Mouse (Mus musculus) left cerebral cortex, adult 11 months (tissue): Measurements from ENCODE around the gene Syt11.
"Not testable (repeated sequence)": the region's sequence is repeated elsewhere in the genome, so short reads cannot be mapped to it uniquely, and the experiment has no call there.

Source experiments
- DNase-seq: peaks from one replicate; pipeline ENCODE4 v3.0.0; 2022; ENCODE audit warnings: low spot score

Syt11 gene

DNA sequence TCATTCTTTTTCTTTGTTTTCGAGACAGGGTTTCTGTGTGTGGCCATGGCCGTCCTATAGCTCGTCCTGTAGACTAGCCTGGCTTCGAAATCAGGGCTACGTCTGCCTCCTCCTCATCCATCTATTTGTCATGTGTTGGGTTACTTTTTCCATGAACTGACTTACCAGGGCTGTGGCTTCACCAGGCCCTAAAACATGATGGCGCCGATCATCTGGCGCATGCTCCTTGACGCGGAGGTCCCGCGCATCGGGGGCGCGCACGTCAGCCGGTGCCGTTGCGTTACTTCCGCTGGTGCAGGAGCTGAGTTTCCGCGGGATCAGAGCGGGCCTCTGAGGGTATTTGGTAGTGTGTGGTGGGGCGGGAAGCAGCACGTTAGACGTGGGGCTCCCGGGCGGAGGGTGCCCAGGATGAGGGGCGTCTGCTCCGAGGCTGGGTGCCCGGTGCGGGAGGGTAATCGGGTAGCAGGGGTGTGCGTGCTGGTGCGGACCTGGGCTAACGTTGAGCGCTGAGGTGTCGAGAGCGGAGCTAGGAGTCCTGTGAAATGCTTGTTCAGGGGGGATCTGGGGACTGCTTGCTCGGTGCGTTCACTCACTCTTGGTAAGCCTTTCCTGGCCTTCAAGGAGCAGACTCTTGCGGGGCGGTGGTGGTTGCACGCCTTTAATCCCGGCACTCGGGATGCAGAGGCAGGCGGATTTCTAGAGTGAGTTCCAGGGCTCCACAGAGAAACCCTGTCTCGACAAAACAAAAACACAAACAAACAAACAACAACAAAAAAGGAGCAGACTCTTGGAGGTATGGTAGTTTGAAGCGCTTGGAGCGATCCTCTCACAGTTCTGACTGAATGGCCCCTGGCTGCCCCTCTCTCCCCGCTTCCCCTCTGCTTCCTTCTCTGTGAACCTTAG lies at the start of gene Syt11:
TSS of gene Syt11 (minus strand) at position 226 of the 903 bp plus-strand sequence.
- DNase-seq, result not testable (repeated sequence)

DNA sequence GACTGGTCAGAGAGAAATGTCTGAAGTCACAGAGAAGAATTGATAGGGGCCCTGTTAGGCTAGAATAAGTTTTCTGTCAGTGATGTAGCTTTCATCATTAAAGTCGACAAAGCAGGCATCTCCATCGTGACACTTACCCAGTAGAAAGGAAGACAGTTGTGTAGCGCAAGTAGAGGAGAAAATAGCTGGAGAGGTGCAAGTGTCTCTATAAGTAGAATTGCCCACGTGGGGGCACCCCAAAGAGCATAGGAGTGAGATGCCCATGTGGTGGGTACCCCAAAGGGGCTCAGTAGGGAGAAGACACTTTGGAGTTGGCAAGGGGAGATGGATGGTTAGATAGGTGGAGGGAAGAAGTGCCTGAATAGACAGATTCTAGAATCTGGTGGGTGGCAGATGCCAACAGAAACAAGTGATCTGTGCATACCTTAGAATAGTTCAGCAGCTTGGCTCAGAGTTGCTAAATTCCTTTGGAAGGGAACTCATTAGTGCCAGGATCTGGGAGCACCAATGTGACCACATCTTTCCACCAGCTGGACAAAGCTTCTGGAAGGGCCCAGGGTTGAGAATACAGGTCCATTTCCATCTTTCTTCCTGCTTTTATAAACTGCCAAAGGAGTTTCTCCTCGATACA lies 29.1 kb upstream of the Syt11 start:
- DNase-seq, result no peak

DNA sequence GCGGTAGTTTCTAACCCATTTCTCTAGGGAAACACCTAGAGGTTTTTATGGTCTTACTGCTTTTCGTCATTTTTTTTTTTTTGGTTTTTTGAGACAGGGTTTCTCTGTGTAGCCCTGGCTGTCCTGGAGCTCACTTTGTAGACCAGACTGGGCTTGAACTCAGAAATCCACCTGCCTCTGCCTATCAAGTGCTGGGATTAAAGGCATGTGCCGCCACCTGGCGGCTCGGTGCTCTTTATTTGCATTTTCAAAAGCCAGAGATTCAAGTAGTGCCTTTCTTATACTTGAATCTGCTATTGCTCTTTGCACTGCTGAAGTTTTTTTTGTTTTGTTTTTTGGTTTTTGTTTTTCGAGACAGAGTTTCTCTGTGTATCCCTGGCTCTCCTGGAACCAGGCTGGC lies 22.5 kb upstream of the Syt11 start:
- DNase-seq, result not testable (repeated sequence)

DNA sequence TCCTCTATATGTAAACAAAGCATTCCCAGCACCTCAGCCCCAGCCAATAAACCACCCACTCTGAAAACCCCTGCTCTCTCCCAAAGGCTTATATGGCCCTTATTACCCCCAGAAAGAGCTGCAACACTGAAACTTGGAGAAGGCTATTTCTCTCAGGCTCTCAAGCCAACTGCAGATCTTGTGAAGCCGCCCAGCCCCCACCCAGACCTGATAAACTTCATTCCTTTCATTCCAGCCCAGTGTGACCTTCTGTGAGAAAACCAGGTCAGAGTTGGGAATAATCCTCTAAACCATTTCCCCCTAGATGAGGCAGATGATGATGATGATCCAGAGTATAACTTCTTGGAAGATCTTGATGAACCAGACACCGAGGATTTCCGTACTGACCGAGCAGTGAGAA lies 13.1 kb upstream of the Syt11 start:
- not testable (repeated sequence) for DNase-seq

DNA sequence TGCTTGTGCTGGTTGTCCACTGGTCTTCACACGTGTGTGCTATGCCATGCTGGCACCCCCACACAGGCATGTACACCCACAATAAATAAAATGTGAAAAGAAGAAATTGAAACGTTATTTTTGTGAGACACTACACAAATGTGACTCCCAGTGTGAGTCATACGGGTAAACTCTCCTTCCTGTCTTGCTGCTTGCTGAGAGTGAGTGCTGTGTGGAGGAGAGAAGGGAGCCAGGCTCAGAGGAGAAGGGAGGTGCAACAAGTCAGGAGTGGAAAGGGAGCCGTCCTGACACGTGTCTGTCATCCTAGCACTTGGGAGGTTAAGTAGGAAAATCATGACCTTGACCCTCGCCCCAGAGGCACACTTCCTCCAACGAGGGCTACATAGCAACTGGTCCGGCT lies 11.8 kb upstream of the Syt11 start:
- DNase-seq, result not testable (repeated sequence)

DNA sequence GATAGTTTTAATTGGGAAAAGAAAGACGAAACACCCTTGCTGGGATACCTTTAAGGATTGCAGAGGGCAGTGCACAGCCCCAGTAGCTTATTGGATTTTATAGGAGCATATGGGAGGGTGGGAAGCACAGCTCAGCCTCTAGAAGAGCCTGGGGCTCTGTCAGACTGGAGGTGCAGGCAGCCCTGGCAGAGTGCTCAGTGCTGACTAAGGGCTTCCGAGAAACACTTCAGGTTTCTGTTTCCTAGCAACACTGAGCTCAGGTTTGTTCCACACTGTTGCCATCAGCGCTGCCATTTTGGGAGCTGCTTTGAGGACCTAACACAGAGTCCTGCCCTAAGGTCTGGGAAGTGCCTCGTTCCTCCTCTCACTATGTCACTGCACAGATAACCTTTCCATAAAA lies 11.4 kb upstream of the Syt11 start:
- not testable (repeated sequence) for DNase-seq

DNA sequence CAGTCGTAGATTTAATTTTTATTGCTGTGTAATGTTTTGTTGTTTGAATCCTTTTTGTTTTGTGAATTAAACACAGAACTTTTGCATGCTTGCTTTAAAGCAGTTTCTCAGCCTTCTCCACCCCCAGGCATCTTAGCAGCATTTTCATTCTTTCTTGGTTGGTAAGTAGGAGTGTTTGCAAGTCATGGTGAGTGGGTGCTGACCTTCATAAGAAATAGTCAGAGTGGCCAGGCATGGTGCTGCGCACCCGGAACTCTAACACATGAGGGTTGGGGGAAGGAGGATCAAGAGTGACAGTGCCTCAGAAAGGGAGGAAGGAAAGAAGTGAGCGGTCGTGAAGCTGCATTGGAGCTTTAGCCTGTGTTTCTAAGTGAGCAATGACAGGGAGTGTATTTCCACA lies 9.9 kb upstream of the Syt11 start:
- no peak for DNase-seq

DNA sequence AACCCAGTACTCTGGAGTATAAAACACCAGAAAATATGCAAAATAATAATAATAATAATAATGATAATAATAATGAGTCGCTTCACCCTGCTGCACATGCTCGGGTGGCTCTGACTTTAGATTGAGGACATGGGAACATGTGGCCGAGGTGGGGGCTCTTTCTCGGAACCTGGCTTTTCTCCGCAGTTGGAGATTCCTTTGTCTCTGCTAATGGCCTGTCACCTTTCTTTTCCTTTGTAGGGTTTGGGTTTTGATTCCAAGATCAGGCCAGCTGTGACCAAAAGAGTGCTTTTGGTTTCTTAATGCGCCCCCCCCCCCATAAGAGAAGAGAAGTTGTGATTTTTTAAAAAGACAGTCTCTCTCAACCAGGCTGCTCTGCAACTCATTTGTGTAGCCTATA lies 1.8 kb downstream of the Syt11 start:
- not testable (repeated sequence) for DNase-seq

DNA sequence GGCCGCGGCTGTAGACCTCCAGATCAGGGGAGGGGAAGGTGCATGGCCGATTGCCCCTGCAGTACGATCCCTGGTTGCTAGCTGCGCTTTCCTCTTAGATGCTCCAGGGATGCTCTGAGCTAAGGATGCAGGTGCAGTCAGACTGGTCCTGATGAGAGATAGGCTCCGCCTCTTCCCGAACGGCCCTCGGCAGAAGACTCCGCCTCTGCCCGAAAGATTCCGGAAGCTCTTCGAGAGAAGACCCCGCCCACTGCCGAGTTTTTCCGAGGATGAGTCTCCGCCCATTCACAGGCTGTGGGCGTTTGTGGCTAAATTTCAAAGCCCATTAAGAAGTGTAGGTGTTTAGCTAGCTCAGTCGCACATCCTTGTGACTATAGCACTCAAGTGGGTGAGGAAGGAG lies 2.6 kb downstream of the Syt11 start:
- peak; percentile 95 for DNase-seq

DNA sequence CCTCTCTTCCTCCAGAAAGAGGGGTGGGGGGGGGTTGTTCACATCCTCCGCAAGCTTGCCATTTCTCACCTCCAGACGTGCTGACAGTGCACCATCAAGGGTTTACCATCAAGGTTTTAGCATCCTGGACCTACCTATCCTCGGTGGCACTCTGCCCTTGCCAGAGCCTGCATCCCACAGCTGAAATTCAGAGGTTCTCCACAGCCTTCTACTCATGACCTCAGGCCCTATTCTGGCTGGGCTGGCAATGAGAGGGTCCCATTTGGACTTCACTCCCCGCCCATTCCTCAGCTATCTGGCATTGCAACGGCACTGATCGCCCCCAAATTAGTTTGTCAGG lies 3.1 kb downstream of the Syt11 start:
- DNase-seq, result not testable (repeated sequence)

DNA sequence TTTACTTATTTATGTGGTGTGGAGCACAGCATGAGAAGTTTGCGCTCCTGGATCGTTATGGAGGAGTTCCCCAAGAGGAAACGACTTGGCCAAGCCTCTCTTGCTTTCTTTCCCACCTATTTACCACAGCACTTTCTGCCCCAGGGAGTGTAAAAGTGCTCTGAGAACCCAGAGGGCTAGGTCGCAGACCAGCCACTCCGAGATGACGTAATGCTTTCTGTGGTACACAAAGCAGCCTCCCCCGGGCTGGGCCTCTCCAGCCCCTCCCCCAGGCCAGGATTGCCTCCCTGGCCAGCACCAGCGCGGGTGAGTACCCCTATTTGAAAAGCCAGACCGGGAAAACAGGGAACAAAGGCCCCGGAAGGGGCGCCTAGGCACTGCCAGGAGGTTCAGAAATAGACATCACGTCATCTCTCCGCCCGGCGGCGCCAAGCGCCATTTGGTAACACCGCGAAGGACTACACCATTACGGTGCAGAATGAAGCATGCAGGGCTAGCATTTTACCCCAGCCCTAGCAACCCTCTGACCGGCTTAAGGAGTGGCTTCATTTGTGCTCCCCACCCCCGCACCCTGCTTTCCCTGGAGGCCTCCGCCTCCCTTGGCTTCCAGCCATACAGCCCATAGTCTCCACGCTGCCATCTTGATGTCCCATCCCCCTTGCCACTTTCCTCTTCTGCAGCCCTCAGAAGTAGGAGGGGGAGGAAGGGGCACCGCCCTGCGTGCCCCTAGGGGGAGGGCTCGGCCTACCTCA lies 3.6 kb downstream of the Syt11 start:
- DNase-seq, result peak; percentile 79

DNA sequence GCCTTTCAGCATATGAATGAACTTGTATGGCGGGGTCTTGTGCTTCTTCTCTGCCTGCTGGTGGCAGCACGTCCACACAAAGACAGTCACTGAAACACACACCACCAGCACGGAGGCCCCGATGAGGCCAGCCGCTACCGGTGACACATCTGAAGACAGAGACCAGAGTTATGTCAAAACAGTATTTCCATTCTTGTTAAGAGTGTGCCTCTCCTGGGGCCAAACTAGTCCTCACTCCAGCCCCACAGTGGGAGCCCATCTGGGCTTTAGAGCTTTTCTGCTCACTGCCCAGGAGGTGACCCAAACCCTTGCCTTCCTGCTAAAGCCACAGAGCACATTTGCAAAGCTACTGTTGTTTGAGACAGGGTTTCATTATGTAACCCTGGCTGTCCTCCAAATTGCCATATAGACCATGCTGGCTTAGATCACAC lies 12.5 kb downstream of the Syt11 start:
- no peak for DNase-seq

DNA sequence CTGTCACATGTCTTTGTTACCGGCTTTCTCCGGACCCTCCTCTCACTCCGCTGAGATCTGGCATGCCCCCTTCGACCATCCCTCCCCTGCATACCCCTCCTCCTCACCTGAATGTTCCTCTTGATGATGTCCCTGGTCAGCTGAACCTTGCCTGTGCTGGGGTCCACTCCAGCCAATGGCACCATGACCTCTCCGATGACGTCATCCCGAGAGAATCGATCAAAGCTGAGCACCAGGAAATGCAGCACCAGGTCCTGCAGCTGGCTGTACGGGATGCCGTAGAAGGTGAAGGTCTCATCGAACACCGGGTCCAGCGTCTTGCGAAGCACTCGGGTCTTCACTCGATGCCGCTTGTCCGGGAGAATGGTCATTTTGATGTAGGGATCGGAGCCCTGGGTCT lies 13.3 kb downstream of the Syt11 start:
- DNase-seq, result no peak

DNA sequence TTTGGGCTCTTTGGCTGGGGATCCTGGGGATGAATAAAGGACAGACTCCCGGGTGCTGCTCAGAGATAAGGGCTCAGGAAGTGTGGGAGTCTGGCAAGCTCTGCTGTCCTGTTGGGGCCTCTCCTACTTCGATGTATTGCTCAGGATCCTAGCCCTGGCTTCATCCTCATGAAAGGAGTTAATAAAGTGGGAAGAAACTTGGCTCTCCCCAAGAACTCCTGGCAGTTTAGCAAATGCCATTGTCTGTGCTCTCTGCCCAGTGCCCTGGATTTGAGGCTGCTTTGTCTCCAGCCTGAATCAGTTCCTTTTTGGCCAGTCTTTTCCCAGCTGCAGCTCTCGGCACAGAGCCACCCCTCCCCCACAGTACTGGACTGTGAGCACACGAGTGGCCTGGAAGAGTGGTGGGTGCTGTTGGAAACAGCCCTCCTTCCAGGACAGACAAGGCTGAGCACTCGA lies 16.9 kb downstream of the Syt11 start:
- peak; percentile 87 for DNase-seq

DNA sequence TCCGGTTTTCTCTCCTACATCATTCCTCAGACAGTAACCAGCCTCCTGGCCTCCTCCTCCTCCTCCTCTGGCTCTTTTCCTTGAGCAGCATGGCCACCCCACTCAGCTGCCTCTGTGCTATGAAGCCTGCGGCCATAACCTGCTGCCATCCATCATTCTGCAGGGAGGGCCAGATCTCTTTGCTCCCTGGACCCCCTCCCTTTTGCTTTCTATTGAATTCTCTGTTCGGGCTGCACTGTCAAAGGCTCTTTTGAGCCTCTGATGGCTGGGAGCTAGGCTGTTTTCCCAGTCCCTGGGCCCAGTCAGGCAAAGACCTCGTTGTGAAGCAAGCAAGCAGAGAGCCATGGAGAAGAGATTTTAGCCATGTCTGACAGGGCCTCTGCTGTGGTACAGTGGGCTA lies 18.7 kb downstream of the Syt11 start:
- no peak for DNase-seq

DNA sequence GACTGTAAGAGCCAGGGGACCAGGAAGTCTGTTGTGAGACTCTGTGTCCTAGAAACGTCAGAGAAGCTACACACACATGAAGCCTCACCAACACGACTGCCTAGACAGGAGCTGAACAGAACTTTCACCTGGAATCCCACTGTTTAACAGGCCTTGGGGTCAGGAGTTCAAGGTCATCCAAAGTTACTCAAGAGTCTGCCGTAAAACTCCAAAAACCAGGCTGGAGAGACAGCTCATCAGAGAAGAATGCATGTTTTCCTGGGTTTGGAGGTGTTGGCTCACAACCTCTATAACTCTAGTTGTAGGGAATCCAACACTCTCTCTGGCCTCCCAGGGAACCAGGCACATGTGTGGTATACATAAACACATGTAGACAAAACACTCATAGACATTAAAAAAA lies 19.4 kb downstream of the Syt11 start:
- DNase-seq, result no peak

DNA sequence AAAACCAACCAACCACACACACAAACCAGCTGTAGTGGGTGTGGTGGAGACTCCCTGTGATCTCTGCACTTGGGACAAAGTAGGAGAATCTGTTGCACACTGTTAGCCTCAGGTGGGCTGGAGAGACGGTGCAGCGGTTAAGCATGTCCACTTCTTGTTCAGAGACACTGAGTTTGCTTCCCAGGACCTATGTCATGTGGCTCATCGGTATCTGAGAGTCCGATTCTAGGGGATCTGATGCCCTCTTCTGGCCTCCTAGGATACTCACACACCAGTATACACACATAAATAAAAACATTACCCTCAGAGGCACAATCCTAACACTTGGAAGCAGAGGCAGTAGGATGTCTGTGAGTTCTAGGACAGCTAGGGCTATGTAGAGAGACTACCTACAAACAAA lies 20.7 kb downstream of the Syt11 start:
- DNase-seq, result no peak

DNA sequence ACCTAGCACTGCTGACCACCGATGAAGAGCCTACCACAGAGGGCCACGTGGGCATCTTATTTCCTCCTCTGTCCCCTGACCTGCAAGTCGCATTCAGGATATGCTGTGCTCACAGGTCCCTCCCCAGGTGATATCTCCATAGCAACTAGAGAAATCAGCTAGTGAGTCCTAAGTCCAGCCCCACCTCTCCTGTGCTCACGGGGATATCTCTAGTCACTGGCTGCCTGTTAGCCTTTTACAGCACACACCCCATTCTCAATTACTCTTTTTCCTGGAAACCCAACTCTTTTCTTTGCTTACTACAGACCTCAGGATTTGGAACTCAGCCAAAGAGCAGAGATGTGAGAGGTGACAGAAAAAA lies 28.1 kb downstream of the Syt11 start:
- no peak for DNase-seq

DNA sequence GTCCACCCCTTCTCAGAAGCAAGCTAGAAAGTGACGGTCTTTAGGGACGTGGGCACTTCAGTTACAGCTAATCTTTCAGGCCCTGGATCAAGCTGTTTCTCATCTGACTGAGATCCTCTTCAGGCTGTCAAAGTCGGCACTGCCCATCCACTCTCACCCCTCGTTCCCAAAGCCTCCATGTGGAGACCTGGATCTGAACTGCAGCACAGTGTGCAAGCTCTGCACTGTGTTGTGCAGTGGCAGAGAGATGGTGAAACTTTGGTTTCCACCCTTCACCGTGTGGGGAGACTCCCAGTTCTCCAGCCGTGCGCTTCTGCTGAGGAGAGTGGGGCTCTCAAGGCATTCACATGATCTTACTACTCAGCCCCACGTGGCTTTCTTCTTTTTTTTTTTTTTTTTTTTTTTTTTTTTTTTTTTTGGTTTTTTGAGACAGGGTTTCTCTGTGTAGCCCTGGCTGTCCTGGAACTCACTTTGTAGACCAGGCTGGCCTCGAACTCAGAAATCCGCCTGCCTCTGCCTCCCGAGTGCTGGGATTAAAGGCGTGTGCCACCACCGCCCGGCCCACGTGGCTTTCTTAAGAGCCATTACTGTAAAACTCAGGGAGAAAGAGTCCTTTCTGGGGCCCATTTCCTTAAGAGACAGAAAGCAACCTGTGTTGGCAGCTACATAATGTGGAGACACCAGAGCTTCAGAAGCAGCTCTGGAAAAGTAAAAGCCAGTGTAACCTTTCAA lies 28.7 kb downstream of the Syt11 start:
- DNase-seq, result no peak

DNA sequence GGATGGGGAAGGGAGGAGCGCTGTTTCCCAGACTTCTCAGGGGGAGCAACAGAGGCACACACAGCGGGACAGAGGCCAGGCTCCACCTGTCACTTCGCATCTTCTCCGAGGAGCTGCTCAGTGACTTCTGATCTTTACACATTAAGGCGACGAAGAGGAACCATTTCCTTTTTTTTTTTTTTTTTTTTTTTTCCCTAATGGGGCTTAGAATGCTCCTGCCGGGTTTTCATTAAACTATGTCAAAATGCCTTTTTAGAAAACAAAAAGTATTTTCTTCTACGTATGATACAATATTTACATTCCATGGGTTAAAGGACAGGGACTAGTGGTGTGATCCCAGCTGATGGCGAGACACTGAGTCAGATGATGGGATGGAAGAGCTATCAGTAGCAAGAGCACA lies 29.4 kb downstream of the Syt11 start:
- DNase-seq, result no peak

DNA sequence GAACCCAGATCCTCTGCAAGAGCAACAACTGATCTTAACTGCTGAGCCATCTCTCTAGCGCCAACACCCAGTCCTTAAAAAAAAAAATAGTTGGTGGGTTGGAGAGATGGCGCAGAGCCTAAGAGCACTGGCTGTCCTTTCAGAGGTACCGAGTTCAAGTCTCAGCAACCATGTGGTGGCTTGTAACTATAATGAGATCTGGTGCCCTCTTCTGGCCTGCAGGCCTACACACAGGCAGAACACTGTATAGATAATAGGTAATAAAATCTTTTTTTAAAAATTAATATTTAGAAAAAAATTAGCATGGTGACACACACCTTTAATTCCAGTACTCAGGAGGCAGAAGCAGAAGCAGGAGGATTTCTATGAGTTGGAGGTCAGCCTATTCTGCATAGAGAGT lies 34.8 kb downstream of the Syt11 start:
- no peak for DNase-seq

DNA sequence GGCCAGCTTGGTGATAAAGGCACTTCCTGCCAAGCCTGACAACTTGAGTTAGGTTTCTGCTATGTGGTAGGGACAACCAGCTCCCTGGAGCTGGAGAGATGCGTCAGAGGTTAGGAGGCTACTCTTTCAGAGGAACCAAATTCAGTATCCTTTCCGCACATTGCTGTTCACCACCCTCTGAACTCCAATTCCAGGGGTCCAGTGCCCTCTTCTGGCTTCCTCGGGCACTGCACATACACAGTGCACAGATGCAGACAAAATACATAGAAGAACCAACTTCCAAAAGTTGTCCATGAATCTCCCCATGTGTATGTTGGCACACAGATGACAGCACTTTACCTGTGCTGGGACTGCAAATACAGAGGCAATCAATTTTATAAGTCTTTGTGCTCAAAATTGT lies 36.3 kb downstream of the Syt11 start:
- DNase-seq, result no peak
